Mouse (Mus musculus): Measurements from ENCODE around the gene Gpam. TPM values are rescaled to one million over a fixed set of nuclear protein-coding genes. Genes with fewer than 3 reads are reported as not detected.
"Not testable (repeated sequence)": the region's sequence is repeated elsewhere in the genome, so short reads cannot be mapped to it uniquely, and the experiment has no call there.

The Gpam gene
- total RNA-seq (2014; rRNA removed): 84.2 and 85.1 TPM in 2 replicates
- 20.7 and 20.9 TPM in 2 replicates for polyA plus RNA-seq (2015; fragmentation: Nextera tagmentation; extraction: Ambion mirVana)

DNA sequence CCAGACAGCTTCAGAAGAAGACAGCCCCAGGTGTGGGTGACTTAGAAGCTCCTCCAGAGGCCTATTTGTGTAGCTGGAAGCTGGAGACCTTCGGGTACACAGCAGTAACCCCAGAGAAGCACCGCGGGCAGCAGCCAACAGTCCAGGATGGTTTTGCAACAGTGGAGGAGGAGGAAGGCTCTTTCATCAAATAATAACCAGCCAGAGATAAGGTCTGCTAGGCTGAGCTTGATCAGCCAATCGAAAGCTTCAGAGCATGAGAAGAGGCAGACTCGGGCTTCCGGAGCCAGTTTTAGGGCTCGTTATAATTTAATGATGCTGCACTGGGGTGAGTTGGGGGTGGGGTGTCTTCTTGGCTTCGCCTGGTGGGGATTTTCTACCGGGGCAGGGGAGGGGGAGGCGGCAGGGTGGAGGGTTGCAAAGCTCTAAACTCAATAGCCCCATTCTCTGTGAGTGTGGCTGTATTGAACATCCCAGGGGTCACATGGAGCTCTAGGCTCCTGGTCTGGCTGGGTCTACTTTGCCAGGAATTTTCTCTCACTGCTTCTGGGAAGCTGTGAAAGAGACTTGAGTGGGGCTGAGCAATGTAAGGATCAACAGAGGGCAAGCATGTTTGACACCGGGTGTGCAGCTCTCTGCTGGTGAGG lies at the start of gene Gpam:
Gene Gpam, minus strand, starts transcription at position 167 of the 647 bp plus-strand sequence.
- no peak for TF ChIP-seq CTCF (IDR thresholded peaks at IDR 0.05; ENCODE audit: low read depth)
- DNase-seq (ENCODE audit: low spot score) (no peak), ATAC-seq (no peak)
- no peaks in the 10 kb centered on the region for H3K9me3 ChIP-seq (ENCODE audit: low read length)
- WGBS: 72% methylated on average over 11 of the region's 11 CpGs
- H3K36me3 ChIP-seq (ENCODE audit: insufficient read depth, low read length): no peaks in the 10 kb centered on the region
- H3K9ac ChIP-seq (replicated peaks; ENCODE audit: low read length): no peak within 1 kb of the TSS
- H3K4me1 ChIP-seq (ENCODE audit: insufficient read depth, low read length): no peaks in the 10 kb centered on the region
- no peaks in the 10 kb centered on the region for H3K27me3 ChIP-seq (ENCODE audit: insufficient read depth, low read length)
- no peak within 1 kb of the TSS for H3K4me2 ChIP-seq (ENCODE audit: low read depth, low read length)
- H3K4me3 ChIP-seq (ENCODE audit: low read length): no peak within 1 kb of the TSS
- H3K27ac ChIP-seq: no peak within 1 kb of the TSS

DNA sequence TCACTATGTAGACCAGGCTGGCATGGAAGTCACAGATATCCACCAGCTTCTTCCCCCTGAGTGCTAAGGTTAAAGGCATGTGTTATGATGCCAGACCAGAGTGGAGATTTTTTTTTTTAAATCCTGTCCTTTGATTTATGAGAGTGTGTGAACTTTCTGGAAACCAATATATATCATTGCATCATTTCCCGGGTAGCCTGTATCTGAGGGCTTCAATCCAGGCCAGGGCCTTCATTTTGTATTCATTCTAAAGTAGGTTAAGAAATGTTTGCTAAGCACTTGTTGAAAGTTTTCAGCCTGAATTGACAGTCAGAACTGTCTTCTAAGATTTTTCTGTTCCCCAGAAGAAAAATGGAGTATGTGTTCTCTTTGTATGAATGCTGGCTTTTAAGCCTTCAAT lies 44.5 kb upstream of the Gpam start:
- Histone ChIP-seq H3K9ac (replicated peaks; ENCODE audit: low read length) (no peak overlapping the region), H3K27me3 (ENCODE audit: insufficient read depth, low read length) (no peaks in the 10 kb centered on the region), H3K9me3 (ENCODE audit: low read length) (no peaks in the 10 kb centered on the region), H3K4me1 (ENCODE audit: insufficient read depth, low read length) (no peaks in the 10 kb centered on the region), H3K4me3 (ENCODE audit: low read length) (no peak overlapping the region), H3K4me2 (ENCODE audit: low read depth, low read length) (no peak overlapping the region), H3K36me3 (ENCODE audit: insufficient read depth, low read length) (no peaks in the 10 kb centered on the region), H3K27ac (no peak overlapping the region)
- TF ChIP-seq CTCF (IDR thresholded peaks at IDR 0.05; ENCODE audit: low read depth): no peak
- no peak for DNase-seq (ENCODE audit: low spot score)
- no peak for ATAC-seq
- WGBS: 86% methylated on average over 1 of the region's 1 CpGs

DNA sequence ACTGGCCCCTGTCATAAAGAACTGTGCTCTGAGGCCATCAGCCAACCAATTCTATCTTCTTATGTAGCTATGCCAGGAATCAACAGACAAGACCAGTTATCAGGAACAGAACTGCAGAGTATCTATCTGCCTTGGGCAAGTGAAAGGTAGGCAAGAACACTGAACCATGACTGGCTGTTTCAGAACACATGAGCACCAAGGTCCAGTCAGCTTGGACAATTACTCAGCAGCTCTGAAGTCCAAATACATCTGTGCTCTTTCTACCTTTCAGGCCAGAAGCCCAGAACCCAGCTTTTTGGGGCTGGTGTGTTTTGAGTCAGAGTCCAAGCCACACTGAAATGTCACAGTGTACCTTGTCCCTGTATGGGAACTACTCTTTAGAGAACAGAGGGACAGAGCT lies 43.4 kb upstream of the Gpam start:
- no peak for TF ChIP-seq CTCF (IDR thresholded peaks at IDR 0.05; ENCODE audit: low read depth)
- no peak overlapping the region for H3K4me2 ChIP-seq (ENCODE audit: low read depth, low read length)
- no peaks in the 10 kb centered on the region for H3K27me3 ChIP-seq (ENCODE audit: insufficient read depth, low read length)
- no peak overlapping the region for H3K27ac ChIP-seq
- no peak overlapping the region for H3K9ac ChIP-seq (replicated peaks; ENCODE audit: low read length)
- H3K9me3 ChIP-seq (ENCODE audit: low read length): no peaks in the 10 kb centered on the region
- no peaks in the 10 kb centered on the region for H3K36me3 ChIP-seq (ENCODE audit: insufficient read depth, low read length)
- DNase-seq (ENCODE audit: low spot score): no peak
- ATAC-seq: no peak
- no peaks in the 10 kb centered on the region for H3K4me1 ChIP-seq (ENCODE audit: insufficient read depth, low read length)
- H3K4me3 ChIP-seq (ENCODE audit: low read length): no peak overlapping the region

GRCm38 (mm10) chr19:55169236-55169729 lies 42.2 kb upstream of the Gpam start:
- not testable (repeated sequence) for H3K9ac ChIP-seq (replicated peaks; ENCODE audit: low read length); H3K9me3 ChIP-seq (ENCODE audit: low read length); H3K27ac ChIP-seq; H3K36me3 ChIP-seq (ENCODE audit: insufficient read depth, low read length); ATAC-seq; H3K4me2 ChIP-seq (ENCODE audit: low read depth, low read length); H3K4me1 ChIP-seq (ENCODE audit: insufficient read depth, low read length); H3K27me3 ChIP-seq (ENCODE audit: insufficient read depth, low read length); H3K4me3 ChIP-seq (ENCODE audit: low read length); DNase-seq (ENCODE audit: low spot score)
- WGBS: 91% methylated on average over 8 of the region's 8 CpGs

GRCm38 (mm10) chr19:55168360-55168759 lies 41.3 kb upstream of the Gpam start:
- H3K36me3 ChIP-seq (ENCODE audit: insufficient read depth, low read length): no peaks in the 10 kb centered on the region
- no peak for DNase-seq (ENCODE audit: low spot score)
- 77% methylated on average over 6 of the region's 6 CpGs for WGBS
- H3K27me3 ChIP-seq (ENCODE audit: insufficient read depth, low read length): no peaks in the 10 kb centered on the region
- ATAC-seq: no peak
- no peak overlapping the region for H3K4me3 ChIP-seq (ENCODE audit: low read length)
- H3K9me3 ChIP-seq (ENCODE audit: low read length): no peaks in the 10 kb centered on the region
- no peak for TF ChIP-seq CTCF (IDR thresholded peaks at IDR 0.05; ENCODE audit: low read depth)
- no peaks in the 10 kb centered on the region for H3K4me1 ChIP-seq (ENCODE audit: insufficient read depth, low read length)
- no peak overlapping the region for H3K9ac ChIP-seq (replicated peaks; ENCODE audit: low read length)
- no peak overlapping the region for H3K27ac ChIP-seq
- H3K4me2 ChIP-seq (ENCODE audit: low read depth, low read length): no peak overlapping the region

DNA sequence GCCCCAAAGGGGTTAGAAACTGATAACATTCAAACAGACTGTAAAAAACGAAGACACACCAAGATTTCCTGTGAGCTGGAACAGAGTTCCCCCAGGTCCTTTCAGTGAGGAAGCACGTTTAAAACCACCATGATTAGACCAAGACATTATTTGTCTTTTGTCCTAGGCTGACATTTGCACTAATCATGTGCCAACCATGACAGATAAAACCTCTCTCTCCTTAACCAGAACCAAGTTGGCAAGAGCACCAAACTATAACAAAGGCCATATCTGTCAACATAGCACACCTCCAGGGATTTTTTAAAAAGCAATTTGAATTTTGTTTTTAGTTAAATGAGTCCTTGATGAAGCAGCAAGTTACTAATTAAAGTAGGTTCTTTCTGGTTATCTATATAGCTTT lies 40.7 kb upstream of the Gpam start:
- Histone ChIP-seq H3K27ac (no peak overlapping the region), H3K4me3 (ENCODE audit: low read length) (no peak overlapping the region), H3K4me2 (ENCODE audit: low read depth, low read length) (no peak overlapping the region), H3K36me3 (ENCODE audit: insufficient read depth, low read length) (no peaks in the 10 kb centered on the region), H3K9ac (replicated peaks; ENCODE audit: low read length) (no peak overlapping the region), H3K27me3 (ENCODE audit: insufficient read depth, low read length) (no peaks in the 10 kb centered on the region), H3K4me1 (ENCODE audit: insufficient read depth, low read length) (no peaks in the 10 kb centered on the region), H3K9me3 (ENCODE audit: low read length) (no peaks in the 10 kb centered on the region)
- TF ChIP-seq CTCF (IDR thresholded peaks at IDR 0.05; ENCODE audit: low read depth): no peak
- ATAC-seq (no peak), DNase-seq (ENCODE audit: low spot score) (no peak)
- 63% methylated on average over 2 of the region's 2 CpGs for WGBS

GRCm38 (mm10) chr19:55166741-55167140 lies 39.7 kb upstream of the Gpam start:
- ATAC-seq (no peak), DNase-seq (ENCODE audit: low spot score) (no peak)
- no peak overlapping the region for H3K4me3 ChIP-seq (ENCODE audit: low read length)
- H3K36me3 ChIP-seq (ENCODE audit: insufficient read depth, low read length): no peaks in the 10 kb centered on the region
- WGBS: 89% methylated on average over 2 of the region's 2 CpGs
- no peaks in the 10 kb centered on the region for H3K27me3 ChIP-seq (ENCODE audit: insufficient read depth, low read length)
- no peak overlapping the region for H3K4me2 ChIP-seq (ENCODE audit: low read depth, low read length)
- H3K4me1 ChIP-seq (ENCODE audit: insufficient read depth, low read length): no peaks in the 10 kb centered on the region
- TF ChIP-seq CTCF (IDR thresholded peaks at IDR 0.05; ENCODE audit: low read depth): no peak
- H3K27ac ChIP-seq: no peak overlapping the region
- H3K9ac ChIP-seq (replicated peaks; ENCODE audit: low read length): no peak overlapping the region
- 0 out of 2 replicates have a peak, but pooled peaks cover 3% of the 10 kb centered on the region for H3K9me3 ChIP-seq (ENCODE audit: low read length)
